Mouse (Mus musculus): ENCODE data around the gene Mllt11. TPM values are rescaled to one million over a fixed set of nuclear protein-coding genes. Genes with fewer than 3 reads are reported as not detected.

Mllt11 gene
- polyA plus RNA-seq, 1 experiment from 2014 or later, result 545 TPM

DNA sequence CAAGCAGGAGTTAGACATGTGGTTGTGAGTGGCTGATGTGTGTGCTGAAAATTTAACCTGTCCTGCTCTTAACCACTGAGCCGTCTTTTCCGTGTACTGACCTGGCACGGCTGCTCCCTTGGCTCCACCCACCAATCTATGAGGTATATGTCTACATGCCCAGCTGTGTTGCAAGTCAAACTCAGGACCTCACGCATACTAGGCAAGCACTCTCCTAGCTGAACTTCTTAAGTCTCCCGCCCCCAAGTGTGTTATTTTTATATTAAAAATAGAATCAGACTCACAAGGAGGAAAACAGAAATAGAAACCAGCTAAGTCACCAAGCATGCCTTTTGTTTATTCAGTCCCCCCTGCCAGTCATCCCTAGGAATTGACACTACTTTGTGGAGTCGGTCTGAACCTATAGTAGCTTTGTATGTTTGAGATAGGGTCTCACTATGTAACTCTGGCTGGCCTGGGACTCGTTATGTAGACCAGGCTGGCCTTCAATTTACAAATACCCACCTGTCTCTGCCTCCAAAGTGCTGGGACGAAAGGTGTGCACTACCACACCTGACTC, 5.6 kb upstream of the Mllt11 start:
- Histone ChIP-seq H3K4me1 (ENCODE audit: control insufficient read depth, insufficient read depth, low read length) (no peaks in the 10 kb centered on the region), H3K27me3 (ENCODE audit: control insufficient read depth, insufficient read depth, low read length) (no peaks in the 10 kb centered on the region), H3K4me3 (replicated peaks; ENCODE audit: low read depth, low read length) (no peak overlapping the region), H3K27ac (replicated peaks; ENCODE audit: low read depth, low read length) (no peak overlapping the region), H3K9ac (replicated peaks; ENCODE audit: low read length) (no peak overlapping the region), H3K9me3 (ENCODE audit: control insufficient read depth, low read length) (no peaks in the 10 kb centered on the region), H3K36me3 (ENCODE audit: control insufficient read depth, insufficient read depth, low read length) (peaks cover 57% of the 10 kb centered on the region), H3K4me2 (ENCODE audit: low read length) (no peak overlapping the region)
- 95% methylated on average over 8 of the region's 8 CpGs for WGBS
- DNase-seq, result no peak
- ATAC-seq (ENCODE audit: low FRiP score, low TSS enrichment), result no peak

- H3K4me2 ChIP-seq (ENCODE audit: low read length), result no peak overlapping the region
- no peak for ATAC-seq (ENCODE audit: low FRiP score, low TSS enrichment)
- peaks cover 67% of the 10 kb centered on the region for H3K36me3 ChIP-seq (ENCODE audit: control insufficient read depth, insufficient read depth, low read length)
- 0 out of 2 replicates have a peak overlapping the region, but pooled peaks have one; percentile 8 for H3K27ac ChIP-seq (replicated peaks; ENCODE audit: low read depth, low read length)
- no peak overlapping the region for H3K9ac ChIP-seq (replicated peaks; ENCODE audit: low read length)
- no peak overlapping the region for H3K4me3 ChIP-seq (replicated peaks; ENCODE audit: low read depth, low read length)
- H3K4me1 ChIP-seq (ENCODE audit: control insufficient read depth, insufficient read depth, low read length), result peaks cover 8% of the 10 kb centered on the region
- H3K9me3 ChIP-seq (ENCODE audit: control insufficient read depth, low read length), result no peaks in the 10 kb centered on the region
- 85% methylated on average over 23 of the region's 23 CpGs for WGBS
- no peaks in the 10 kb centered on the region for H3K27me3 ChIP-seq (ENCODE audit: control insufficient read depth, insufficient read depth, low read length)
- no peak for DNase-seq
These were observed 3.7 kb upstream of the Mllt11 start for GRCm38 (mm10) chr3:95235386-95236301.

- peaks cover 16% of the 10 kb centered on the region for H3K4me1 ChIP-seq (ENCODE audit: control insufficient read depth, insufficient read depth, low read length)
- DNase-seq, result no peak
- no peaks in the 10 kb centered on the region for H3K9me3 ChIP-seq (ENCODE audit: control insufficient read depth, low read length)
- H3K4me2 ChIP-seq (ENCODE audit: low read length), result no peak overlapping the region
- H3K9ac ChIP-seq (replicated peaks; ENCODE audit: low read length), result no peak overlapping the region
- H3K27me3 ChIP-seq (ENCODE audit: control insufficient read depth, insufficient read depth, low read length), result no peaks in the 10 kb centered on the region
- H3K27ac ChIP-seq (replicated peaks; ENCODE audit: low read depth, low read length), result no peak overlapping the region
- ATAC-seq (ENCODE audit: low FRiP score, low TSS enrichment), result no peak
- peaks cover 65% of the 10 kb centered on the region for H3K36me3 ChIP-seq (ENCODE audit: control insufficient read depth, insufficient read depth, low read length)
- 83% methylated on average over 16 of the region's 16 CpGs for WGBS
- H3K4me3 ChIP-seq (replicated peaks; ENCODE audit: low read depth, low read length), result no peak overlapping the region
These were observed 1.5 kb upstream of the Mllt11 start for GRCm38 (mm10) chr3:95233303-95233980.

- Histone ChIP-seq H3K4me3 (replicated peaks; ENCODE audit: low read depth, low read length) (no peak overlapping the region), H3K4me2 (ENCODE audit: low read length) (no peak overlapping the region), H3K9ac (replicated peaks; ENCODE audit: low read length) (no peak overlapping the region), H3K36me3 (ENCODE audit: control insufficient read depth, insufficient read depth, low read length) (peaks cover 59% of the 10 kb centered on the region), H3K27me3 (ENCODE audit: control insufficient read depth, insufficient read depth, low read length) (no peaks in the 10 kb centered on the region), H3K4me1 (ENCODE audit: control insufficient read depth, insufficient read depth, low read length) (peaks cover 16% of the 10 kb centered on the region), H3K9me3 (ENCODE audit: control insufficient read depth, low read length) (no peaks in the 10 kb centered on the region), H3K27ac (replicated peaks; ENCODE audit: low read depth, low read length) (no peak overlapping the region)
- DNase-seq, result no peak
- 96% methylated on average over 7 of the region's 7 CpGs for WGBS
- ATAC-seq (ENCODE audit: low FRiP score, low TSS enrichment), result no peak
These were observed 800 bp upstream of the Mllt11 start for GRCm38 (mm10) chr3:95232771-95233170.

DNA sequence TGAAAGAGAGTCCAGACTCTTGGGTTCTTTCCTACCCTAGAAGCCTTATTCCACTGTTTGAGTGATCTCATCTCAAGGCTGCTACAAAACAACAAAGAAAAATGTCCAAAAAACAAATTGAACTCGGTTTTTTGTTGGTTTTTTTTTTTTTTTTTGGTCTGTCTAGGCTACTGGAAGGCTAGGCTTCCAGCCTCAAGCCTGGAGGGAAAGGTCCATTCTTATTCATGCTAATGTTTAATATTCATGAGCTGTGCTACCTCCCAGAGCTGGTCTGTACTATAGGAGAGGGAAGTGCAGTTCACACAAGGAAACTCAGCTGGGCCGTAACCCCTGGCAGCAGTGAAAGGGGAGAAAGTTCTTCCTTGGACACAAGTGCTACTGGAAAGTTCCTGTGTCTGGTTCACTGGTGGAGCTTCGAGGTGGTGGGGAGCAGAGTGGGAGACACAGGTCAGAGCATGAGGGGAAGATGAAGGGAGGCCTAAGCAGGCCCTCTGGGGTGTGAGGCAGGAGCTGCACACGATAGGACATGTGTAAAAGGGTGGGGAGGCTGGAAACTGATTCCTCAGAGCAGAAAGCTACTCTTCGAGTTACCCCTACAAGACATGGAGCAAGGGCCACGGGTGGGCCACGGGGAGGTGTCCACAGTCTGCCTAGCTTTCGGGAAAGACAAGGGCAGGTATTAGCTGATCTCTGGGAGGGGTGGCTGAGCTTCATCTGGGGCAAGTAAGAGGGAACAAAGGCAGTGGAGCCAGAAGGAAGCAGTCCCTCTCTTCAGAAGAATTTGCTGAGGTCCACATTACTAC, 1.3 kb downstream of the Mllt11 start:
- Histone ChIP-seq H3K36me3 (ENCODE audit: control insufficient read depth, insufficient read depth, low read length) (peaks cover 44% of the 10 kb centered on the region), H3K27me3 (ENCODE audit: control insufficient read depth, insufficient read depth, low read length) (no peaks in the 10 kb centered on the region), H3K4me2 (ENCODE audit: low read length) (peak overlapping the region; percentile 92), H3K9me3 (ENCODE audit: control insufficient read depth, low read length) (no peaks in the 10 kb centered on the region), H3K9ac (replicated peaks; ENCODE audit: low read length) (peak overlapping the region; percentile 92; the same call in 1 of the 2 replicates), H3K27ac (replicated peaks; ENCODE audit: low read depth, low read length) (peak overlapping the region; percentile 98), H3K4me1 (ENCODE audit: control insufficient read depth, insufficient read depth, low read length) (peaks cover 27% of the 10 kb centered on the region), H3K4me3 (replicated peaks; ENCODE audit: low read depth, low read length) (peak overlapping the region; percentile 91)
- DNase-seq, result peak; percentile 62
- ATAC-seq (ENCODE audit: low FRiP score, low TSS enrichment), result peak; percentile 28; the same call in 1 of the 2 replicates
- WGBS, result 24% methylated on average over 8 of the region's 8 CpGs

GRCm38 (mm10) chr3:95229781-95230494, 2.0 kb downstream of the Mllt11 start:
- no peaks in the 10 kb centered on the region for H3K27me3 ChIP-seq (ENCODE audit: control insufficient read depth, insufficient read depth, low read length)
- peaks cover 43% of the 10 kb centered on the region for H3K36me3 ChIP-seq (ENCODE audit: control insufficient read depth, insufficient read depth, low read length)
- peak overlapping the region; percentile 92 for H3K4me2 ChIP-seq (ENCODE audit: low read length)
- peaks cover 34% of the 10 kb centered on the region for H3K4me1 ChIP-seq (ENCODE audit: control insufficient read depth, insufficient read depth, low read length)
- H3K9ac ChIP-seq (replicated peaks; ENCODE audit: low read length), result peak overlapping the region; percentile 92
- no peak for ATAC-seq (ENCODE audit: low FRiP score, low TSS enrichment)
- WGBS, result 1% methylated on average over 13 of the region's 13 CpGs
- H3K9me3 ChIP-seq (ENCODE audit: control insufficient read depth, low read length), result no peaks in the 10 kb centered on the region
- DNase-seq, result peak; percentile 55
- peak overlapping the region; percentile 91 for H3K4me3 ChIP-seq (replicated peaks; ENCODE audit: low read depth, low read length)
- peak overlapping the region; percentile 98 for H3K27ac ChIP-seq (replicated peaks; ENCODE audit: low read depth, low read length)

- no peaks in the 10 kb centered on the region for H3K27me3 ChIP-seq (ENCODE audit: control insufficient read depth, insufficient read depth, low read length)
- H3K27ac ChIP-seq (replicated peaks; ENCODE audit: low read depth, low read length), result peak overlapping the region; percentile 98
- H3K9me3 ChIP-seq (ENCODE audit: control insufficient read depth, low read length), result no peaks in the 10 kb centered on the region
- peaks cover 43% of the 10 kb centered on the region for H3K4me1 ChIP-seq (ENCODE audit: control insufficient read depth, insufficient read depth, low read length)
- DNase-seq (peak; percentile 71), ATAC-seq (ENCODE audit: low FRiP score, low TSS enrichment) (peak; percentile 44)
- peak overlapping the region; percentile 91 for H3K4me3 ChIP-seq (replicated peaks; ENCODE audit: low read depth, low read length)
- peak overlapping the region; percentile 92 for H3K9ac ChIP-seq (replicated peaks; ENCODE audit: low read length)
- H3K4me2 ChIP-seq (ENCODE audit: low read length), result peak overlapping the region; percentile 92
- H3K36me3 ChIP-seq (ENCODE audit: control insufficient read depth, insufficient read depth, low read length), result peaks cover 43% of the 10 kb centered on the region
- WGBS, result under 1% methylated on average over 43 of the region's 43 CpGs
These were observed 2.8 kb downstream of the Mllt11 start for GRCm38 (mm10) chr3:95228894-95229780.
